Mouse (Mus musculus) monocyte, adult 2 months (primary cell): ENCODE results near the gene Efna2.
"Not testable (repeated sequence)": the region's sequence is repeated elsewhere in the genome, so short reads cannot be mapped to it uniquely, and the experiment has no call there.

Source experiments
- DNase-seq, 2 experiments: peaks; one replicate each; pipeline ENCODE4 v3.0.0; 2022; ENCODE audit warnings: low spot score in 2 of 2, low read depth in 1 of 2

Efna2 gene

DNA sequence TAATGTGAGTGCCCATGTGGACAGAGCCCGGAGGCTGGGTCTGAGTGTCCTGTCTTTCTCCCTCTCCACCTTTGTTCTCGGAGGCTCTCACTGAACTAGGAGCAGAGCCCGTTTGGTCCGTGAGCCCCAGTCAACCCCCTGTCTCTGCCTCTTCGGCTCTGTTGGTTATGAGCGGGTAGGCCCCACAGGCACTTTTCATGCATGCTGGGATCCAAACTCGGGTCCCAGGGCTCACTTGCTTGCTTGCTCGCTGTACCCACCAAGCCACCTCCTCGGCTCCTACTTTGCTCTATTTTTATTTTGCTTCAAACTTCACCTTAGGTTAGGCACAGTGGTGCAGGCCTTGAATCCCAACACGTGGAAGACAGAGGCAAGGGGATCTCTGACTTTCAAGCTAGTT, 8.5 kb downstream of the Efna2 start:
- no peak for DNase-seq

DNA sequence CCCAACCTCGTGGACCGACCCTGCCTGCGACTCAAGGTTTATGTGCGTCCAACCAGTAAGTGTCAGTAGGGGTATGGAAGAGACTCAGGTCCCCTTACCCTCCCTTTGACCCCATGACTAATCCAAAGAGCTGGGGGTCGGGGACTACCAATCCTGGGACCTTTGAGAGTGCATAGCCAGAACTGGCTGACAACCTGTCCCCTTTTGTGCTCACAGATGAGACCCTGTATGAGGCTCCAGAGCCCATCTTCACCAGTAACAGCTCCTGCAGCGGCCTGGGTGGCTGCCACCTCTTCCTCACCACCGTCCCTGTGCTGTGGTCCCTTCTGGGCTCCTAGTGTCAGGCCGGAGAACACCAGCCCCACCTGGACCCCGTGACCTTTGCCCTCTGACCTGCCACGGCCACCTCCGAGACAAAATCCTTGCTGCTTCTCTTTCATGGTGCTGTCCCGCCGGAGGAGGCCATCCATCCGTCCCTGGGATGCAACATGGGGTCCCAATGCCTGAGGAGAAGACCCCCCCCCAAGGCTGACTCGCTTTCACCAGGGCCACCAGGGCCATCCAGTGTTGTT, 9.3 kb downstream of the Efna2 start:
- no peak for DNase-seq

DNA sequence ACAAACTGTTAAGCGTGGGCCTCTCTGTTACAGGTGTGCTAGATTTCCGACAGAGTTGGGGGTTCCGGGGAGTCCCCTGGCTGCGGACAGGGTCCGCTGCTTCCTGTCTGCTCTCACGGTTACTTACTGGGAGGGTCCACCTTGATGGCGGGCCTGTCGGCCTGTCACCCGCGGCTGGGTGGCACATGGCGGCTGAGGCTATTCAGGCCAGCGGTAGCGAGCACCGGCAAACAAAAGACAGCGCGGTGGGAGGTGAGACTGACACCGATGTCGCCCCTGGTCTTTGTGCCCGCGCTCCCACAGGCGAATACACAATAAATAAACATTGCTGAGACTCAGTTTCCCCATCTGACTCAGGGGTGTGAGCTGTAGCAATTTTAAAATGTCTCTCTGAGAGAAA, 10.7 kb downstream of the Efna2 start:
- DNase-seq, result no peak

DNA sequence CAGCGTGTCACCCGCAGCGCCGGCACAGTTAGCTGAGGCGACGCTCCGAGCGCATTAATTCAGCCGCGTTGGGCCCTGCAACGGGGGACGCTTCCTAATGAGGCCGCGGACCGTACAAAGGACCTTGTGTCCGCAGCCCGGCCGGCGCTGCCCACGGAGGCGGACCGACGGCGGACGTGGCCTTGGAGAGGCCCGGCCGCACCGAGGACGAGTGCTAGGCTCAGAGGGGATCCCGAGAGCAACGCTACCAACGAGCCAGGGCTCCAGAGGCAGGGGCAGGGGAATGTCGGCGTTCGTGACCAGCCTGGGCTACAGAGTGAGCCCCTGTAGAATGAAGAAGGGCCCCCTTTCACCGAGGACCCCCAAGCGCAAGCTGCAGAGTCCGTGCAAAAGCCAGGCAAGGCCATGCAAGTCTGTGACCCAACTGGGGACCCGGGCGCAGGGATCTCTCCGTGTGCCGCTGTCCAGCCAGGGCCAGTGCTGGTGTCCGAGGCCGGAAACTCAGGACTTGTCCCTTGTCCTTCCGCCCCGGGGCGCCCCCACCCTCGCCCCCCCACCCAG, 11.3 kb downstream of the Efna2 start:
- no peak for DNase-seq

DNA sequence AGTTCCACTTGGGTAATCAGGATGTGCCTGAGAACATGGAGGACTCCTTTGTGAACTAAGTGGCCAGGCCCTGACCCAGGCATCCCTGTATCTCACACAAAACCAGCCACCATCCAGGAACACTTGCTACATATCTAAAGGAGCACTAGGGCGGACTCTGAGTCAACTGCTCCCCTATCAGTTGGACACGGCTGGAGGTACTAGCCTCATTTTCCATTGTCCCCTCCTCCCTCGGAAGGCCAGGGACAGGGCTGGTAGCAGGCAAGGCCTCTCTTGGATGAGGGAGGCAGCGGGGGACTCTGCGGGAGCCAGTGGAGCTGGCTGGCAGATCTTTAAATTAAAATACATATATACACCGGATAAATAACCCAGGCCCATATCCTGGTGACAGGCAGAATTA, 14.7 kb downstream of the Efna2 start:
- DNase-seq, result no peak

DNA sequence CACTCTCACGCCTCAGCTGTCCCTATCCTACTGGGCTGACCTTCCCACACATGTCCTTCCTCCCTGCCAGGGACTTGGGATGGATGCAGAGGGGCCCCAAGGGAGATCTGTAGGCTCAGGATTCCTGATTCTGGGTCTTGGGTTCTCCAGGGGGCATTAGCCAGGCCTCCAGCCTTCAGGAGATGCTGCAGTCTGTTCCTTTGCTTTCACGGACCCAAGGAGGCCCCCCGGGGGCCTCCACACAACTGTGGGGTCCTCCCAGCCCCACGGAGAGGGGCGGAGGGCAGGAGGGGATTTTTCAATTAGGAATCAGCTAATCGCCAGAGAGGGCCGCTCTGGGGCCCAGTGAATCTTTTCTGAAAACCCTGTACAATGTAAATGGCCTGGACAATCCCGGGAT, 15.2 kb downstream of the Efna2 start:
- no peak for DNase-seq

DNA sequence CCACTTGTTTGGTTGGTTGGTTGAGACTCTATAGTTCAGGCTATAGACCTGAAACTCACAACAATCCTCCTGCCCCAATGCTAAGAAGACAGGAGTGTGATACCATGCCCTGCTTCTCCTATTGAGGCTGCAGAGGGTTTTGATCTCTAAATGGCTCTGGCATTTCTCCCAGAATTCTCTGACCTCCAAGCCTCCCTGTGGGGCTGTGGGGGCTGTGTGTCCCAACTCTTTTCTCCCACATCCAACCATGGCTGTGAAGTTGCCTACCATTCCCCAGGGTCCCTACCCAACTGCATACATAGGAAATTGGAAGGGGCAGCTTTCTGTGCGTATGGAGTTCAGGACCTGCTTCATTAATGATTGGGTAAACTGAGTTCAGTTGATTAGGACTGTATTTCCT, 16.9 kb downstream of the Efna2 start:
- DNase-seq, result no peak

DNA sequence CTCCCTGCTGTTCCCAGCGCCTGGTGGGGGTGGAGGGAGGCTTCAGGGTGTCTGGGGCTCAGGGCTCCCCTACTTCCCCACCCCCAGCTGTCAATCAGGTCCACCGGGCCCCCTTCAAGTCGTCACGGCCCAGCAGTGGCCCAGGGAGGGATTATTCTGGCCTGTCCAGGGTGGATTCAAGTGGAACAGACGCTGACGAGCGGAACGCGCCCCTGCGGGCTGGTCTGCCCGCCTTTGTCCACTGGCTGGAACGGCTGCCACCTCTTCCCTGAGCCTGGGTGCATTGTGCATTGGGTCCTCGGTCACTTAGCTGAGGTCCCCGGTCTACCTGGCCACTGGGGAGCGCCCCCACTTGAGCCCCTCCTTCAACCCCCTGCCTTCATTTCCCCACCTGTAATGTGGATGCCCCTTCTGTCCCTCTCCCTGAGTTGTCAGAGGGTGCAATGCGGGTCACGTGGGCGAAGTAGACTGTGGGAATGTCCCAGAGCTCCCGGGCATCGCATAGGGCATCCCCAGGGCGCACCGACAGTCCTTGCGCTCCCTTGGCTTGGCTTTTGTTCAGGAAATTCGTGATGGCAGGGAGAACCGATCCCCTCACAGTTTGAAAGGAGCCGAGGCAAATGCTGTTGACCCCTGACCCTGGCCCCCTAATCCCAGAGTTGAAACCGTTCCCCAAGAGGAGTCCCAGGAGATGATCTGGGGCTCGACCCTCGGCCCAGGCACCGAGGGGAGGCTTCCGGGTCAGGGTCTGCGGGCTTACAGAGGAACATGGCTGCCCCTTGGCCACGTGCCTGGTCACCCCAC, 17.7 kb downstream of the Efna2 start:
- no peak for DNase-seq

DNA sequence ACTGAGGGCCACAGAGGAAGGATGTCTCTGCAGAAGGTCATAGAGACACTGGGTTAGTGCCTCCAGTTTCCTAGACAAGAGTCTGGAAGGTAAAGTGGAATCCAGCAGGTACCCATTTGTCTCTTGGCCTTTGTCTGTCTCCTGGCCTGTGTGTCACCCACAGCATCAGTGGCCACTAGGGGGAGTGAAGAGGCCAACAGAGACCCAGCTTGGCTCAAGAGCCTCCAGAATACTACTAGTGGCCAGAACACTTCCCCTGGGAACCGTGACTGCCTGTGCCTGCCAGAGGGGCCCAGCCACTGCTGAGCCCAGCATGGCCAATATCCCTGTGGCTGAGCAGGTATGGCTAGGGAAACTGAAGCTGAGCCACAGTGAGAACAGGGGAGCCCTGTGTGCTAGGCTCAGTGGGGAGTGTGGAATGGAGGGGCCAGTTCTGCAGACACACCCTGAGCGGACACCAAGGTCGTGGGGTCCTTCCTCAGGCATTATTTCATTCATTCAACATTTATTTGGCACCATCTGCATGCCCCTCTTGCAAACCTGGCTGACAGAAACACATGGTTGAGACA, 20.2 kb downstream of the Efna2 start:
- DNase-seq, result peak; percentile 54 to 73

DNA sequence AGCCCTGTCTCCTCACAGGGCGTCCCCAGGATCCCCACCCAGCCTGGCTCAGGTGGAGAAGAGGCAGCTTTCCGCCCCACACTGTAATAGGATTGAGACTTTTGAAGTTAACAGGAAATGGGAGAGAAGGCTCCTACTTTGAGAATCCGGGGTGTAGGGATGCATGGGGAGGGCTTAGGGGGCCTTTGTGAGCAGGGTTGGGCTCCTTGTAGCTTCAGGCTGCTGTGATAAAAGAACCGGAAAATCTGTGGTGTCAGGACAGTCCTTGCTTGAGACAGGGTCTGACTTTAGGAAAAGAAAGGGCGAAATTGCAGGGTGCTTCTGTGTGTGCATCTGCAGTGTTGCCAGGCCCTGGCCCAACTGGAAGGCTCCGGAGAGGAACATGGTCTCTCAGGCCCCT, 21.2 kb downstream of the Efna2 start:
- DNase-seq, result no peak

DNA sequence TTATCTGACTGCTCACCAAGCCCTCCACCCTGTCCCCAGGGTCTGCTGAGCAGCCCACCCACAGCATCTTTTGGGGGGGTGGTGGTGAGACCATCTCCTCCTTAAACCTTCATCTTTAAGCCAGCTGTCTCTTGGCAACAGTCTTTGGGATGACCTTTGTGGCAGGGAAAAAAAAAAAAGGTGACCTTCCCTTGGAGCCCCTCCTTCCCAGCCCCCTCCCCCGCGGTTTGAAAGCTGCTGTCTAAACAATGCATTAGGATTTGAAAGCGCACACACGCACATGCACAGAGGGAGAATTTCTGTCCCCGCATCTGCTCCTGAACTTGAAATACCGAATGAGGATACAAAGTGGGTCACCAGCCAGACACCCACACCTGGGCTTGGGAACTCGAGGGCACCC, 24.8 kb downstream of the Efna2 start:
- DNase-seq, result no peak

DNA sequence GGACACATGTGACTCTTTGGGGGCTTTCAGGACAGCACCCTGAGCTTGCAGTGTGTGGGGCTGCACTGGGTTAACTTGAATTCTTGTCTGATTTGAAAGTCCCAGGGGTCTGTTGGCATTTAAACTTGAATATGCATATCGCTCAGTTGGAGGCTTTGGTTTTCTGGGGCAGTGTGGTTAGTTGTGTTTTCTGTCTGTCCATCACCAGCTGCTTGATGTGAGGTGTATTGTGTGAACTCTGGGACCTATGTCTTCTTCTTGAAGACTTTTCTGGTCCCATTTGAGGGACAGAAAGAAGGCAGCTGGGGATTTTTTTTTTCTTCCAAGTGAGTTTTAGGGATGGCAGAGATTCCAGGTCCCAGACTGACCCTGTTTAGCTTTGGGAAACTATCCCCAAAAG, 27.9 kb downstream of the Efna2 start:
- no peak for DNase-seq

DNA sequence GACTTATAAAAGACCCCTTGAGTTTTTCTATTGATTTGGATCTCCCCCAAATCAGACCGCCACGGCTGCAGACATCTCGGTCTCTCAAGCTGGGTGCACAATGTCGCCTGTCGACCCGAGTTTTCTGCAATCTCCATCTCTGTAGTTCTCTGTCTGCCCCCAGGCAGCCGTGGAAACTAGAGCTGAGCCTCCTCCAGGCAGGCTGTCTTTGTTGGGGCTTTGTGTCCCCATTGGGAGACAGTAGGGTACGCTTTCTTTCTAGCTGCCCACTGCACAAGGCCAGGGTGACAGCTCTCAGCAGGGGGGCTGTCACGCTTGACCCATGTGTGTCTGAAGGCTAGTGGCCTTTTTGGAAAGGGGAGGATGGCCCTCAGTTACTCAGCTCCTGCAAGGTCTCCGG, 28.4 kb downstream of the Efna2 start:
- no peak for DNase-seq

DNA sequence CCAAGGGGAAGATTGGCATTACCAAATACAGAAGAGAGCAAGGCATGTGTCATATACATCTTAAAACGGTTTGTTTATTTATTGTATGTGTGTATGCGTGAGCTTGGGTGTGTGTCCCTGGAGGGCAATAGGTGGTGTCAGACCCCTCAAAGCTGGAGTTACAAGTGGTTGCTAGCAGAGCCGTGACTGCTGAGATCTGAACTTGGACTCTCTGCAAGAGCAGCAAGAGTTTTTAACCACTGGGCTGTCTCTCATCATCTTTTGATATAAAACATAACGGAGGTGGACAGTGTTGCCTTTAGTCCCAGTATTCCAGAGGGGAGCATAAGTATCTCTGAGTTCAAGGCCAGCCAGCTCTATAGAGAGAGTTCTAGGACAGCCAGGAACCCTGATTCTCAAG, 29.0 kb downstream of the Efna2 start:
- DNase-seq, result no peak

DNA sequence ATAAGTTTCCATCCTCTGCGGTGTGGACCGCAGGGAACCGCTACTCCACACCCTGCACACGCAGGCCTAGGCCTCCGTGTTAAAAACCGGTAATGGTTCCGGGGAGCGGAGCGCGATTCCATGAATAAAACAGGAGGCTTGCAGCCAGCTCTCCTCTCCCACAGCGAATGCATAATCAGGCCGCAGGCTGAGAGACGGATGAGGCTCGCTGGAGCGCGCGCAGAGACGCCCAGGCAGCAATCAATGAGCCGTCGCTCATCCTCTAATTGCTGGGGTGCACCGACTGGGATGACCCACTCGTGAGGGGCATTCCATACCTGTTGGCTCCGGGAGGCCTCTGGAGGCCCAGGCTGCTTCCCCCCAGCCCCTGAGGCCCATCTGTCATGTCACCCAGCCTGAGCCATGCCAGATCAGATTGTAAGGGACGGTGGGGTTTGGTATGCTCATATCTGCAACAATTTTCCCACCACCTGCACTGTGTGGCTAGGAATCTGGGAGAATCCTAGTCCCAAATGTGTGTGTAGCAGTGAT, 29.6 kb downstream of the Efna2 start:
- DNase-seq, result no peak

DNA sequence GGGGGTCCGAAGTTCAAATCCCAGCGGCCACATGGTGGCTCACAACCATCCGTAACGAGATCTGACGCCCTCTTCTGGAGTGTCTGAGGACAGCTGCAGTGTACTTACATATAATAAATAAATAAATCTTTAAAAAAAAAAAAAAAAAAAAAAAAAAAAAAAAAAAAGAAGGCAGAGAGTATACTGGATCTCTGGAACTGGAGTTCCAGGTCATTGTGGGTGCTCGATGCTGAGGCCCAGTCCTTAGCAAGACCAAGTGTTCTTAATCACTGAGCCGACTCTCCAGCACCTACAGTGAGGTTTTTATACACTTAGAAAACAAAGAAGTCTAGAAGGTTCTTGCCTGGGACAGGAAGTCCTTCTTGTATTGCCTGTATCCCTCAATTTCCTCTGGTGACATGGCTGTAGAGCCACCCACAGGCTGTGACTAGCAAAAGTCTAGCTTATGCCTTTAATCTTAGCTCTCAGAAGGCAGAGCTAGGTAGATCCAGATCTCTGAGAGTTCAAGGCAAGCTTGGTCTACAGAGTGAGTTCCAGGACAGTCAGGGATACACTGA, 32.3 kb downstream of the Efna2 start:
- not testable (repeated sequence) for DNase-seq

DNA sequence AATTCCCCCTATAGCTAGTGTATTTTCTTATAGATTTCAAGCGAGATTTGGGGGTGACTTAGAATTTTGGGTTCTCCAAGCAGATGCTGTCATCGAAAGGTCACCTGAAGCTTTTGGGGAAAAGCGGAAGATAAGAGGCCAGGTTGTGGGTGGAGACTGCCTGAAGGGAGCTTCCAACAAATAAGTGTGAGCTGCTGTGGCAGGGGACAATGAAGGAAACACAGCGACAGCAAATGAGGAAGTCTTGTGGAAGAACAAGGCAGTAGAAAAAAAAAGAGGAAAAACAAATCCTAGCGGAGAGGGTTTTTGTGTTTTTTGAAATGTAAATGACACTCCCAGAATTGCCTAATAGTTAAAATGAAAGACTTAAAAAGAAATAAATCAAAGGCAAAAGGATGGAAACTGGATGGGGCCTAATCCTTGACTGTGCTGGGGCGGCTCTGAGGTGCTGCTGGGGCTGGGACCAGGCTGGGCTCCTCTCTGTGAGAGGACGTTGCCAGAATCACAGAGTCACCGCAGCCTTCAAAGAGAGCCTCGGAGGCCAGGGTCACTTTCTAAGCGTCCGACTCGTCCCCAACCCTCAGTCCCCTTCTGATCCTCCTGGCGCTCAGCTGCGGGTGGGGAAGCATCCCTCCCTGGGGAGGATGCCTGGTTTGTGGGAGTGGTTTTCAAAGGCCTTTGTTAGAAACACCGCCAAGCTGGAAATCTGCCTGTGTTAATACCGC, 35.9 kb downstream of the Efna2 start:
- no peak for DNase-seq

DNA sequence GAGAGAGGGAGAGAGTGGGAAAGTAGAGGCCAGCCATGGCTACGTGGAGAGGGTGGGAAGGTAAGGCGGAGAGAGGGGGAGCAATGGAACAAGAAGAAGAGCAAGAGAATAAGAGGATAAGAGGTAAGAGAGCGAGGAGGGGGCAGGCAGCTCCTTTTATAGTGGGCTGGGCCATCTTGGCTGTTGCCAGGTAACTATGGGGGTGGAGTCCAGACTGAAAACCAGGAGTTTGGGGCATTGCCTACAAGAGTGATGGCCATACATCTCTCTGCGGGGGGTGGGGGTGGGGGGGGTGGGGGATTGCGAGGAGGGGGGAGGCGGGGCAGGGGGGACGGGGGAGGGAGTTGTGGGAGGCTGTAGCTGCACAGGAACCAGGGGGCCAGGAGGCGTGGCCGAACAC, 41.4 kb downstream of the Efna2 start:
- DNase-seq, result no peak

DNA sequence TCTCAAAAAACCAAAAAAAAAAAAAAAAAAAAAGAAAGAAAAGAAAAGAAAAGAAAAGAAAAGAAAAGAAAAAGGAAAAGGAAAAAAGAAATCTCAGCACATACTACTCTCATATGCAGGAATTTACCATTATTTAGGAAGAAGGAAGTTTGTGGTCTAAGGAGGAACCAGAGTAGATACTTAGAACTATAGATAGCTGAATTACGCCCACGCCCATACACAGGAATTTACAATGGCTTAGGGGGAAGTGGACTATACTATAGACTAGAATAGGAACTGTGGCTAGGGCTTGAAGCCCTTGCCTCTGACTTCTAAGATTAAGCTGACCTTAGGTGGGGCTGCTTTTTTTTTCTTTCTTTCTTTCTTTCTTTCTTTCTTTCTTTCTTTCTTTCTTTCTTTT, 43.9 kb downstream of the Efna2 start:
- DNase-seq, result peak in 1 of 2 experiments; percentile 21

DNA sequence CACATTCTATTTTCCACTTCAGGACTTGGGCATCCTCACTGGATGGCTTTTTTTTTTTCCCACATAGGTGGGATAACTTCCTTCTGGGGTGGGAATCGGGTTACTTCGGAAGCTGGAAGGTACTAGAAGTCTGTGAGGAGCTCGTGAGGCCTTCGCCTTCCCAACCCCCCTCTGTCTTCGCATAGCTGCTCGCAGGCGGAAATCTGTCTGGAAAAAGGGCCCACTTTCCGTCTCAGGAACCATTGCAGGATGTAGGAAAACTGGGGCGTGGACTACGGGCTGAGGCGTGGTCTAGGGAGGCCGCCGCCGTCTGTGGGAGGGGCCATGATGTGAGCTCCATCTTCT, 46.8 kb downstream of the Efna2 start:
- DNase-seq, result no peak

DNA sequence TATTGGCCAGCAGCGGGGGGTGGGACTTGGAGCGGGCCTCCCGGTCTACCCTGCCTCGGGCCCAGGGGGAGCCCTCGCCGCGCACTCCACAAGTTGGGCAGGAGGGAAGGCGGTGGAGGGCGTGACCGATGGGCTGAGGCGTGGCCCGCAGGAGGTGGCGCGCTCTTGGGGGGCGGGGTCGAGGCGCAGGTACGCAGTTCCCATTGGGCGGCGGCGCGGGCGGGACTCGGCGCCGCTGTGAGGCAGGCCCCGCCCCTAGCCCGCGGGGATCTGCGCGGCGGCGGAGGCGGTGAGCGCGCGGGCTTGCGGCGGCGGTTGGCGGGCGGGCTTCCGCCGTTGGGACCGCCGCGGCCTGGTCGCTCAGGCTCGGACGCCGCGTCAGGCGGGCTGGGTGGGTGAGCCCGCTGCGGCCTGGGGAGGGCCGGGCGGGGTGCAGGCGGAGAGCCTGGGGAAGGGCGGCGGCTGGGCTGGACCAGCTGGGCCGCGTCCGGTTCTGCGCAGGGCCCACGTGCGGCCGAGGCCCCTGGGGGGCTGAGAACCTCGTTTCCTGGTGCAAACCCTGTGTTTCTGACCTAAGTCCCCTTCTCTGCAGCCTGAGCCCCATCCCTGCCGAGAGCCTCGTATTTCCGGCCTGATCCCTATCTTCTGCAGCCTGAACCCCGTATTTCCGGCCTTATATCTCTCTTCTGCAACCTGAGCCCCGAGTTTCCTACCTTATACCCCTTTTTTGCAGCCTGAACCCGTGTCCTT, 47.3 kb downstream of the Efna2 start, which contains the start of gene Mum1:
Gene Mum1 (plus strand): TSS at position 19 of the 750 bp plus-strand sequence.
- peak; percentile 93 to 96 for DNase-seq
